Mouse (Mus musculus): ENCODE results near the gene Fcrla.

Fcrla gene

GRCm38 (mm10) chr1:170901536-170902238 lies 25.7 kb downstream of the Fcrla start:
- CTCF ChIA-PET, result interaction anchor here (0.6 to 3.8 kb wide), 93 partner anchors 8 to 601 kb away, joined by 3 to 71 read pairs (median 5); partner anchors contain the start of genes Dusp12 (in 3 of the 4), Gm26620 (in 3 of the 4), Atf6 (in 1 of the 4) and Fcrla (in 1 of the 4)
- POLR2A ChIA-PET, result interaction anchor here (0.6 to 2.2 kb wide), 27 partner anchors 9 to 443 kb away, joined by 3 to 12 read pairs (median 5); partner anchors contain the start of genes Dusp12 (in 3 of the 4), Atf6 (in 2 of the 4), Gm26620 (in 2 of the 4) and Fcgr2b (in 1 of the 4)

DNA sequence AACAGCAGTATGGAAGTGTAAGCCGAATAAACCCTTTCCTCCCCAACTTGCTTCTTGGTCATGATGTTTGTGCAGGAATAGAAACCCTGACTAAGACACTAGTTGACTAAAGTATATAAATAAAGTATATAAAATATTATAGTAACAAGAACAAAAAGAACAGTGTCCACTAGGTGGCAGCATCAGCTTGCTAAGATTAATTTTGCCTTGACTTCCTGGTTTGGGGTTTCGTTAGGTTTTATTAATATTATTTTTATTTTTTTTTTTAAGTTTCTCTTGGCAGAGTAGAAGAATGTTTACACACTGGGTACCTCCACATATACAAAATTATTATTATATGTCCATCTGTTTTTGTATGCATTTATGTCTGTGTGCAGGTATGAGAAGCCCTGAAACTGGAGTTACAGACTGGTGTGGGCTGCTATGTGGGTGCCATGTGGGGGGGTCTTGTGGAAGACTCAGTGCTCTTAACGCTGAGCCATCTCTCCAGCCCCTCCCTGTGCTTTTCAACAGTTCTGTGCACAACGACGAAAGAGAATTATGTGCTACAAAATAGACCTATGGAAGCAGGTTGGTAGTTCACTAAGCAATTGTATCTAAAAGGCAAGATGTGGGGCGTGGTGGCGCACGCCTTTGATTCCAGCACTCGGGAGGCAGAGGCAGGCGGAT lies 26.4 kb downstream of the Fcrla start:
- CTCF ChIA-PET, result interaction anchor here (0.6 to 3.8 kb wide), 60 partner anchors 8 to 601 kb away, joined by 3 to 71 read pairs (median 5); partner anchors contain the start of genes Dusp12 (in 3 of the 4), Gm26620 (in 3 of the 4), Atf6 (in 1 of the 4) and Fcrla (in 1 of the 4)
- POLR2A ChIA-PET, result interaction anchor here in 3 of 4 experiments (0.6 to 2.2 kb wide), 17 partner anchors 9 to 188 kb away, joined by 3 to 12 read pairs (median 6); partner anchors contain the start of genes Dusp12 (in 3 of the 3), Atf6 (in 2 of the 3), Gm26620 (in 2 of the 3) and Fcgr2b (in 1 of the 3)

GRCm38 (mm10) chr1:170898413-170899075 lies 28.8 kb downstream of the Fcrla start:
- ChIA-PET CTCF (interaction anchor here in 2 of 4 experiments (0.7 to 1.1 kb wide), 2 partner anchors 9 kb away, joined by 3 to 4 read pairs; no protein-coding TSS in a partner anchor), POLR2A (interaction anchor here in 3 of 4 experiments (0.9 to 16.8 kb wide), 6 partner anchors 10 to 100 kb away, joined by 3 to 329 read pairs (median 4); partner anchors contain the start of genes Dusp12 (in 2 of the 3), Atf6 (in 1 of the 3) and Gm26620 (in 1 of the 3))

GRCm38 (mm10) chr1:170896651-170897281 lies 30.6 kb downstream of the Fcrla start:
- POLR2A ChIA-PET, result interaction anchor here in 3 of 4 experiments (0.6 to 16.8 kb wide), 10 partner anchors 9 to 1619 kb away, joined by 3 to 329 read pairs (median 4); partner anchors contain the start of genes Dusp12 (in 2 of the 3), Gm26620 (in 2 of the 3) and Atf6 (in 1 of the 3)
- CTCF ChIA-PET, result interaction anchor here (0.6 to 2.2 kb wide), 6 partner anchors 100 to 342 kb away, joined by 3 to 19 read pairs (median 5); no protein-coding TSS in a partner anchor

- POLR2A ChIA-PET, result interaction anchor here (0.6 to 16.8 kb wide), 26 partner anchors 9 to 463 kb away, joined by 3 to 329 read pairs (median 4); partner anchors contain the start of genes Atf6 (in 3 of the 4), Dusp12 (in 2 of the 4), Gm26620 (in 2 of the 4) and B4galt3 (in 1 of the 4)
- CTCF ChIA-PET, result interaction anchor here (0.6 to 2.2 kb wide), 51 partner anchors 8 to 670 kb away, joined by 3 to 19 read pairs (median 3); partner anchors contain the start of genes Dusp12 (in 2 of the 4), Gm26620 (in 2 of the 4) and Klhdc9 (in 1 of the 4)
Measured at GRCm38 (mm10) chr1:170894603-170895602, 32.5 kb downstream of the Fcrla start.

DNA sequence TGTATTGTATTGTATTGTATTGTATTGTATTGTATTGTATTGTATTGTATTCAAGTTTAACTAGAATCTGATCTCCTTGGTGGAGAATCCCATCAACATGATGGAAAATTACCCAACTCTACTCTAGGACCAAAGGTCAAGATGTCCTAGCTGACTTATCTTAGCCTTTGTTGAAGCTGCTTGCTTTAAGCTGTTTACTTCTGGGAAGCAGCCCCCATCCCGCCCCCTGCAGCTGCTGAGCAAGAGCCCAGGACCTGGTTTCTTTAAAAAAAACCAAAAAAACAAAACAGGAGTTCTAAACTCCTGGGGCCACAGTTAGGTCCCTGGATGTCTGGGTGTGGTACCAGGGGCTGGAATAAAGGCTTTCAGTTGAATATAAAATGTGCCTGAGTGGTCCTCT lies 35.1 kb downstream of the Fcrla start:
- ChIA-PET POLR2A (interaction anchor here (0.6 to 16.8 kb wide), 15 partner anchors 9 to 520 kb away, joined by 3 to 329 read pairs (median 3); partner anchors contain the start of gene Atf6 (in 1 of the 4)), CTCF (interaction anchor here in 2 of 4 experiments (0.6 to 4.0 kb wide), 6 partner anchors 9 to 110 kb away, joined by 3 to 20 read pairs (median 3); partner anchors contain the start of genes Atf6 (in 1 of the 2) and Fcrlb (in 1 of the 2))

- CTCF ChIA-PET, result interaction anchor here in 3 of 4 experiments (0.6 to 4.0 kb wide), 7 partner anchors 10 to 347 kb away, joined by 3 to 20 read pairs (median 3); partner anchors contain the start of genes Atf6 (in 1 of the 3) and Fcrlb (in 1 of the 3)
- POLR2A ChIA-PET, result interaction anchor here (0.6 to 16.8 kb wide), 16 partner anchors 10 to 404 kb away, joined by 3 to 329 read pairs (median 4); partner anchors contain the start of genes Atf6 (in 2 of the 4) and B4galt3 (in 1 of the 4)
Measured at GRCm38 (mm10) chr1:170891646-170892045, 35.7 kb downstream of the Fcrla start.

DNA sequence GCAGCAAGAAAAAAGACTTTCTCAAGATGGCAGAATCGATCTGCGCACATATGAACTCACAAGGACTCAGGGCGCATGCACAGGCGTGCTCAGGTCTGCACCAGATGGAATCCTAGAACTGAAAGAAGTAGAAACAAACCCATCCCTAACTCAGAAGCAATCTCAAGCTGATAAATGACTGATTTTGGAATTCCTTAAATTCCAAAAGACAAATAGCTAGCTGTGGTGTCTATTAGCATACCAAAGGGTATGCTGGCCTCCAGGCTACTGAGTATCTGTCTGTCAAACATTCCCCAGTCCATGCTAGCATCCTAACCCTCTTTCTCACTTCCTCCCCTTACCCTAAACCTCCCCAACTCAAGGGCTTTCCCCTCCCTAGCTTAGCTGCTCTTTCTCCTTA lies 38.1 kb downstream of the Fcrla start:
- CTCF ChIA-PET, result interaction anchor here in 3 of 4 experiments (0.5 to 4.0 kb wide), 4 partner anchors 9 to 125 kb away, joined by 3 to 20 read pairs (median 4); no protein-coding TSS in a partner anchor
- POLR2A ChIA-PET, result interaction anchor here (0.6 to 16.8 kb wide), 14 partner anchors 9 to 192 kb away, joined by 3 to 329 read pairs (median 4); partner anchors contain the start of genes Atf6 (in 3 of the 4) and Fcgr3 (in 1 of the 4)

GRCm38 (mm10) chr1:170886044-170886458 lies 41.3 kb downstream of the Fcrla start:
- CTCF ChIA-PET, result interaction anchor here in 3 of 4 experiments (0.5 to 1.8 kb wide), 13 partner anchors 9 to 225 kb away, joined by 3 to 19 read pairs (median 5); partner anchors contain the start of gene Atf6 (in 1 of the 3)
- POLR2A ChIA-PET, result interaction anchor here (0.5 to 16.8 kb wide), 22 partner anchors 9 to 557 kb away, joined by 3 to 329 read pairs (median 5); partner anchors contain the start of genes Atf6 (in 4 of the 4) and B4galt3 (in 1 of the 4)

GRCm38 (mm10) chr1:170884978-170885561 lies 42.3 kb downstream of the Fcrla start, which contains the start of the genes Gm26620 and Dusp12:
TSS of gene Gm26620 (plus strand) at chr1:170885065.
TSS of gene Dusp12 (minus strand) at chr1:170885540.
- ChIA-PET POLR2A (interaction anchor here (0.5 to 16.8 kb wide), 27 partner anchors 8 to 558 kb away, joined by 3 to 329 read pairs (median 5); partner anchors contain the start of genes Atf6 (in 4 of the 4), B4galt3 (in 1 of the 4) and Ppox (in 1 of the 4)), CTCF (interaction anchor here (0.6 to 1.8 kb wide), 14 partner anchors 10 to 226 kb away, joined by 3 to 19 read pairs (median 5); partner anchors contain the start of gene Atf6 (in 1 of the 4))

- ChIA-PET POLR2A (interaction anchor here in 3 of 4 experiments (0.7 to 16.8 kb wide), 7 partner anchors 11 to 54 kb away, joined by 3 to 329 read pairs (median 7); partner anchors contain the start of gene Atf6 (in 2 of the 3)), CTCF (interaction anchor here in 1 of 4 experiments (1.0 kb wide), 1 partner anchor 12 kb away, joined by 3 read pairs; no protein-coding TSS in a partner anchor)
Measured at GRCm38 (mm10) chr1:170884390-170884789, 43.0 kb downstream of the Fcrla start.

GRCm38 (mm10) chr1:170882915-170883485 lies 44.4 kb downstream of the Fcrla start:
- POLR2A ChIA-PET, result interaction anchor here in 3 of 4 experiments (0.6 to 16.8 kb wide), 9 partner anchors 8 to 419 kb away, joined by 3 to 329 read pairs (median 4); partner anchors contain the start of gene Atf6 (in 1 of the 3)
- CTCF ChIA-PET, result interaction anchor here in 2 of 4 experiments (0.5 to 1.3 kb wide), 3 partner anchors 15 to 174 kb away, joined by 3 to 4 read pairs (median 4); no protein-coding TSS in a partner anchor

GRCm38 (mm10) chr1:170876906-170877305 lies 50.5 kb downstream of the Fcrla start:
- CTCF ChIA-PET, result no interaction called here
- POLR2A ChIA-PET, result interaction anchor here (0.8 to 17.0 kb wide), 8 partner anchors 8 to 179 kb away, joined by 3 to 329 read pairs (median 6); partner anchors contain the start of genes Atf6 (in 2 of the 4), Dusp12 (in 2 of the 4) and Gm26620 (in 2 of the 4)
